Mouse (Mus musculus) ES-Bruce4 (cell line): ENCODE measurements around the gene Noxa1. TPM values are rescaled to one million over a fixed set of nuclear protein-coding genes. Genes with fewer than 3 reads are reported as not detected.

Source experiments
- H3K27ac ChIP-seq: 2 replicates; pipeline ENCODE4 v1.5.1; 2012; ENCODE audit warnings: low read length, inconsistent platforms; ENCODE audit not compliant: insufficient read depth
- H3K27me3 ChIP-seq: 2 replicates; pipeline ENCODE4 v1.6.1; 2012; ENCODE audit warnings: mild to moderate bottlenecking, low read length, inconsistent platforms; ENCODE audit not compliant: control insufficient read depth, poor library complexity, insufficient read depth, severe bottlenecking
- H3K36me3 ChIP-seq: 2 replicates; pipeline ENCODE4 v1.6.1; 2012; ENCODE audit warnings: inconsistent platforms, mild to moderate bottlenecking, low read length, moderate library complexity; ENCODE audit not compliant: control insufficient read depth, poor library complexity, insufficient read depth, severe bottlenecking
- H3K4me1 ChIP-seq: one replicate; pipeline ENCODE4 v1.8.1; 2011; ENCODE audit warnings: low read length; ENCODE audit not compliant: control insufficient read depth, insufficient read depth
- H3K4me3 ChIP-seq: 2 replicates; pipeline ENCODE4 v1.5.1; 2011; ENCODE audit warnings: low read depth, mild to moderate bottlenecking, low read length
- H3K9ac ChIP-seq: 2 replicates; pipeline ENCODE4 v1.6.1; 2012; ENCODE audit warnings: low read depth, mild to moderate bottlenecking, inconsistent platforms; ENCODE audit not compliant: poor library complexity, severe bottlenecking
- H3K9me3 ChIP-seq: replicated peaks from 2 replicates; pipeline ENCODE4 v1.6.1; 2012; ENCODE audit warnings: mild to moderate bottlenecking, low read length, inconsistent platforms; ENCODE audit not compliant: control insufficient read depth, poor library complexity, insufficient read depth, severe bottlenecking
- CTCF ChIP-seq: IDR thresholded peaks from one replicate; pipeline ENCODE4 v1.8.1; 2011; ENCODE audit warnings: low read depth, low read length
- EP300 ChIP-seq: IDR thresholded peaks from 2 replicates; pipeline ENCODE4 v1.6.1; 2011; ENCODE audit warnings: low read depth, low read length; ENCODE audit not compliant: insufficient read depth
- POLR2A ChIP-seq: IDR thresholded peaks from one replicate; pipeline ENCODE4 v1.8.1; 2011; ENCODE audit warnings: low read length; ENCODE audit not compliant: insufficient read depth
- polyA plus RNA-seq: library from polyadenylated mRNA; stranded (reverse); fragments of >200 nt; gene quantifications from 2 replicates; pipeline ENCODE4 v1.2.4, GENCODE M21; 2011; ENCODE audit warnings: low read depth; ENCODE audit not compliant: missing spikeins, insufficient read depth, insufficient read length

Noxa1 gene
- polyA plus RNA-seq, 1 experiment, result not detected

DNA sequence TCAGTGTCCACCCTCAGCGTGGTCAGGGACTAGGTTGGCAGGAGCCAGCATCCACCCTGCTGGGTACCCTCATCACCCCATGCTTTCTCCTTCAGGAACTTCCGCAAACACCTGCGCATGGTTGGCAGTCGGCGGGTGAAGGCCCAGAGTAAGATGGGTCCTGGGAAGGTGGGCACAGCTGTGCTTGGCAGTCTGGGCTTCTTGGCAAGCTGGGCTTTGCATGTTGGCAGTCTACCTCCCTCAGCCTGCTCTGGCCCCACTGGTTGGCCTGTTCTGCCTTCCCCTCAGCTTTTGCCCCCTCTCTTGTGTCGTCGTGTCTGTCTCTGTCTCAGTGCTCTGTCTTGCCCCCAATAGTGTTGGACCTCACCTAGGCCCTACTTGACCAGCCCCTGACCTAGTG, 36.0 kb downstream of the Noxa1 start:
- H3K36me3 ChIP-seq, result no peaks in the 10 kb centered on the region
- H3K4me3 ChIP-seq, result no peak overlapping the region
- H3K27ac ChIP-seq, result no peak overlapping the region
- H3K9ac ChIP-seq, result no peak overlapping the region
- TF ChIP-seq EP300 (no peak), POLR2A (no peak), CTCF (no peak)
- H3K27me3 ChIP-seq, result no peaks in the 10 kb centered on the region
- no peaks in the 10 kb centered on the region for H3K9me3 ChIP-seq
- H3K4me1 ChIP-seq, result no peaks in the 10 kb centered on the region

DNA sequence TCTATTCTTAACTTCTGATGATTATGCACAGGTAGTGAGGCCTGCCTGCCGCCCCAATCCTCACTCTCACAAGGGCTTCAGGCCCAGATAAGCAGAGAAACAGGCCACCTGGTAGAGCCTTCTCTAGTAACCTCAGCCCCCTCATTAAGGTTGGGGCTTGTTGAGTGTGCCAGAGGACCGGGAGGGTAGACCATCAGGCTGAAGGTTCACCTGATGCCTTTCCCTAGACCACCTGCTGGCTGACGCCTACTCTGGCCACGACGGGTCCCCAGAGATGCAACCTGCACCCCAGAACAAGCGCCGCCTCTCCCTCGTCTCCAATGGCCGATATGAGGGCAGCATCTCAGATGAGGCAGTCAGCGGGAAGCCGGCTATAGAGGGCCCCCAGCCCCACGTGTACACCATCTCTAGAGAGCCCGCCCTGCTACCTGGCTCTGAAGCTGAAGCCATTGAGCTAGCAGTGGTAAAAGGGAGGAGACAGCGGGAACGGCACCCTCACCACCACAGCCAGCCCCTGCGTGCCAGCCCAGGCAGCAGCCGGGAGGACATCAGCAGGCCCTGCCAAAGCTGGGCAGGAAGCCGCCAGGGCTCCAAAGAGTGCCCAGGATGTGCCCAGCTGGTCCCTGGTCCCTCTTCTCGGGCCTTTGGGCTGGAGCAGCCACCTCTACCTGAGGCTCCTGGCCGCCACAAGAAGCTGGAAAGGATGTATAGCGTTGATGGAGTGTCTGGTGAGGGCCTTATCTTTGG, 39.4 kb downstream of the Noxa1 start:
- TF ChIP-seq CTCF (no peak), POLR2A (no peak), EP300 (no peak)
- H3K27me3 ChIP-seq, result no peaks in the 10 kb centered on the region
- no peak overlapping the region for H3K9ac ChIP-seq
- H3K4me3 ChIP-seq, result no peak overlapping the region
- H3K9me3 ChIP-seq, result no peaks in the 10 kb centered on the region
- H3K4me1 ChIP-seq, result no peaks in the 10 kb centered on the region
- no peaks in the 10 kb centered on the region for H3K36me3 ChIP-seq
- no peak overlapping the region for H3K27ac ChIP-seq

DNA sequence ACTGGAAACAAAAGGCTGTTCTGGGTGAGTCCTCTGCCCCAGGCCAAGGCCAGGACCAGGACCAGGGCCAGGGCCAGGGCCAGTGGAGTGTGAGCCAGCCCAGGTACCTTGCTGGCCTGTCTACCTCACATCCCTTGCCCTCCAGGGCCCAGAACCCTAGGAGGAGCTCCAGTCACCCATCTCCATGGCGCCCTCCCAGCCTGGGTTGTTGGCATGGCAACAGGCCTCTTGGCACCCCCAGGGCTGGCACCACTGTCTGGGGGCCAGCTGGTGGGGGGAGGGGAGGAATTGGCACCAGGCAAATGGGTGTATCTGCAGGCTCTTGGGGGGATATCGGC, 39.9 kb downstream of the Noxa1 start:
- H3K36me3 ChIP-seq, result no peaks in the 10 kb centered on the region
- no peaks in the 10 kb centered on the region for H3K9me3 ChIP-seq
- no peak overlapping the region for H3K9ac ChIP-seq
- no peak overlapping the region for H3K27ac ChIP-seq
- TF ChIP-seq POLR2A (no peak), CTCF (no peak), EP300 (no peak)
- no peaks in the 10 kb centered on the region for H3K27me3 ChIP-seq
- no peaks in the 10 kb centered on the region for H3K4me1 ChIP-seq
- no peak overlapping the region for H3K4me3 ChIP-seq

DNA sequence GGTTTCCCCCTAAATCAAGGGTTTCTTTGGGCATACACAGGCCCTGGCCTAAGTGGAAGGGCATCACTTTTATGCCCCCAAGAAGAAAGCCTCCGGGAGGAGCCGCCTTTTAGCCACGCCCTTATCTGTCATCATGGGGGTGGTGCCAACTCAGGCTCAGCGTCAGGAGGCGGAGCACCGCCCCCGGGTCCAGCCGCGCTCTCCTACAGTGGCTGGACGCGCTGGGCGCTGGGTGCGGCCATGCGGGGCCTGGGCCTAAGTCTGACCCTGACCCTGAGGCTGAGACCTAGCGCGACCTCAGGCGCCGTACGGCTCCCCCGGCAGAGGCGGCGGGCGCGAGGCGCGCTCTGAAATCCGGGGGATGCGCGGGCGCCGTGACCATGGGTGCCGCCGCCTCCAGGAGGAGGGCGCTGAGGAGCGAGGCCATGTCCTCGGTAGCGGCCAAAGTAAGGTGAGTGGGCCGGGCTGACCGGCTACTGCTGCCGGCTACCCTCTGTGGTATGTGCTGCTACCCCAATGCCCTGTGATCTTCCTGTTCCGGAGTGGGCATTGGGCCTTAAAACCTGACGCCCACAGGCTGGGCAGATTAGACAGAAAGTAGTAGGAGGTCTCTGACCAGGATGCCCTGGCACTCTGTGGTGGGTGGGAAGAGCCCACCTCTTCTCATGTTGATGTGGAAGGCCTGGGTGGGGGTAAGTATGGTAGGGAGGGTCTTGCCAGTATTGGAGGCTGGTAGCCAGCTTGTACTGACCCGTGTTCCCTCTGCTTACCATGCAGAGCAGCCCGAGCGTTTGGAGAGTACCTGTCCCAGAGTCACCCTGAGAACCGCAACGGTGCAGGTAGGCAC, 40.5 kb downstream of the Noxa1 start, which contains the start of gene Nsmf:
Gene Nsmf, plus strand, starts transcription at position 135 of the 847 bp plus-strand sequence.
- Histone ChIP-seq H3K27ac (no peak within 1 kb of the TSS), H3K4me1 (no peaks in the 10 kb centered on the region)
- TF ChIP-seq EP300 (no peak), CTCF (no peak), POLR2A (no peak)

DNA sequence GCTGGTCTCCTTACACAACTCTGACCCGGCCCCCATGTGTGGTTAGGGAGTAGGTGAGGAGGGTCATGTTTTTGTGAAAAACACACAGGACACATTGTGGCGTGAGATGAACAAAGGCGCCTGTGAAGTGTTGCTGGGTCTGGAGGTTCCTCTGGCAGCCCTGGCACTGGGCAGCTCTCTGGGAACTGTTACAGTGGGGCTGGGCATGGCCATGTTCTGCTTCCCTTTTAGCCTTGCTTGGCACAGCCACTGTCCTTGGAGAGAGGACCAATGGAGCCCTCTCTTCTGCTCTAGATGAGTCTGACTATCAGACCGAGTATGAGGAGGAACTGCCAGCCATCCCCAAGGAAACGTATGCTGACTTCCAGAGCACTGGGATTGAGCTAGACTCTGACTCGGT, 41.8 kb downstream of the Noxa1 start:
- Histone ChIP-seq H3K27ac (no peak overlapping the region), H3K9me3 (no peaks in the 10 kb centered on the region), H3K4me1 (no peaks in the 10 kb centered on the region), H3K4me3 (no peak overlapping the region), H3K9ac (no peak overlapping the region), H3K27me3 (no peaks in the 10 kb centered on the region), H3K36me3 (no peaks in the 10 kb centered on the region)
- no peak for TF ChIP-seq CTCF
- no peak for TF ChIP-seq EP300
- no peak for TF ChIP-seq POLR2A

More for the DNA sequence above, 40.5 kb downstream of the Noxa1 start, which contains the start of gene Nsmf:
- Histone ChIP-seq H3K27me3 (no peaks in the 10 kb centered on the region), H3K9ac (peak within 1 kb of the TSS; percentile 35; the same call in 1 of the 2 replicates), H3K4me3 (peak within 1 kb of the TSS; percentile 59), H3K9me3 (no peaks in the 10 kb centered on the region), H3K36me3 (no peaks in the 10 kb centered on the region)

DNA sequence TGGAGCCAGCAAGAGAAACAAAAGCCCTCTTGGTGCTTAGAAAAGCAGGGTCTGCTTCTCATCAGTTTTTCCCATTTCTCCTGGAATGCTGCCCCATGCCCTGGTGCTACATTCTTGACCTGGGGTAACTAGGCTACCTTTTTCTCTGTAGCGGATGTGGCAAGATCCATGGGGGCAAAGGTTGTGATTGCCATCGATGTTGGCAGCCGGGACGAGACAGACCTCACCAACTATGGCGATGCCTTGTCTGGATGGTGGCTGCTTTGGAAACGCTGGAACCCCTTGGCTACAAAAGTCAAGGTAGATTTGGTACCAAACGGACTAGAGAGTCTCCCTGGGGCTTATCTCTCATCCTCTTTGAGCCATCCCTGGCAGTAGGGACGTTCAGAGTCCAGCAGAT, 43.5 kb downstream of the Noxa1 start:
- Histone ChIP-seq H3K9ac (no peak overlapping the region), H3K4me3 (no peak overlapping the region), H3K27me3 (no peaks in the 10 kb centered on the region), H3K27ac (no peak overlapping the region), H3K9me3 (no peaks in the 10 kb centered on the region), H3K4me1 (no peaks in the 10 kb centered on the region), H3K36me3 (no peaks in the 10 kb centered on the region)
- TF ChIP-seq EP300 (no peak), CTCF (no peak), POLR2A (no peak)
